Mouse (Mus musculus) MEL (cell line): ENCODE results near the gene Mtg2. TPM values are rescaled to one million over a fixed set of nuclear protein-coding genes. Genes with fewer than 3 reads are reported as not detected.

Source experiments
- DNase-seq: peaks from one replicate; pipeline ENCODE4 v3.0.0; 2011; ENCODE audit warnings: low read depth, low spot score
- H3K27ac ChIP-seq: 2 replicates; pipeline ENCODE4 v1.5.1; 2012; ENCODE audit warnings: low read depth, mild to moderate bottlenecking, control low read depth, low read length, moderate library complexity; ENCODE audit not compliant: control insufficient read depth
- H3K27me3 ChIP-seq, 2 experiments: fragments of 150-350 bp in 1 of 2; sonication (generic) in 1 of 2; 2 replicates each; pipeline ENCODE4 v1.6.1; 2012; ENCODE audit warnings: low read length in 2 of 2, mild to moderate bottlenecking in 2 of 2, improper control_type of control experiment in 1 of 2, moderate library complexity in 1 of 2; ENCODE audit not compliant: insufficient read depth in 2 of 2, control insufficient read depth in 1 of 2
- H3K36me3 ChIP-seq, 2 experiments: 2 replicates each; pipeline ENCODE4 v1.6.1; 2012 to 2014; ENCODE audit warnings: low read length in 2 of 2, improper control_type of control experiment in 1 of 2, inconsistent platforms in 1 of 2, mild to moderate bottlenecking in 1 of 2; ENCODE audit not compliant: insufficient read depth in 2 of 2, control insufficient read depth in 1 of 2
- H3K4me1 ChIP-seq, 2 experiments: fragments of 150-350 bp in 1 of 2; sonication (generic) in 1 of 2; 2 replicates each; pipeline ENCODE4 v1.6.1; 2012; ENCODE audit warnings: low read length in 2 of 2, improper control_type of control experiment in 1 of 2, mild to moderate bottlenecking in 1 of 2; ENCODE audit not compliant: insufficient read depth in 2 of 2, control insufficient read depth in 1 of 2
- H3K4me3 ChIP-seq, 2 experiments: fragments of 150-350 bp in 1 of 2; sonication (generic) in 1 of 2; 2 replicates each; pipeline ENCODE4 v1.5.1; 2012; ENCODE audit warnings: low read depth in 2 of 2, low read length in 2 of 2, mild to moderate bottlenecking in 2 of 2, moderate library complexity in 2 of 2, control low read depth in 1 of 2, improper control_type of control experiment in 1 of 2; ENCODE audit not compliant: control insufficient read depth in 1 of 2, insufficient read depth in 1 of 2
- H3K79me2 ChIP-seq: 2 replicates; pipeline ENCODE4 v1.6.1; 2012; ENCODE audit warnings: mild to moderate bottlenecking, low read length, moderate library complexity; ENCODE audit not compliant: control insufficient read depth, poor library complexity, insufficient read depth
- H3K9ac ChIP-seq: 2 replicates; pipeline ENCODE4 v1.6.1; 2012; ENCODE audit warnings: low read depth, mild to moderate bottlenecking, control low read depth, low read length, moderate library complexity; ENCODE audit not compliant: control insufficient read depth, poor library complexity, severe bottlenecking
- H3K9me3 ChIP-seq: fragments of 150-350 bp; sonication (generic); replicated peaks from 2 replicates; pipeline ENCODE4 v1.6.1; 2012; ENCODE audit warnings: mild to moderate bottlenecking, low read length, improper control_type of control experiment, moderate library complexity; ENCODE audit not compliant: insufficient read depth
- GATA1 ChIP-seq: IDR thresholded peaks from 2 replicates; pipeline ENCODE4 v1.6.1; 2011; ENCODE audit warnings: low read depth, low read length, improper control_type of control experiment
- MXI1 ChIP-seq: IDR thresholded peaks from 2 replicates; pipeline ENCODE4 v1.6.1; 2011; ENCODE audit warnings: mild to moderate bottlenecking, low read depth, low read length, improper control_type of control experiment
- TAL1 ChIP-seq: IDR thresholded peaks from 2 replicates; pipeline ENCODE4 v1.6.1; 2012; ENCODE audit warnings: mild to moderate bottlenecking, inconsistent platforms, low read length, moderate library complexity, mixed read lengths
- TCF12 ChIP-seq: IDR thresholded peaks from 2 replicates; pipeline ENCODE4 v1.6.1; 2014; ENCODE audit warnings: low read depth, mild to moderate bottlenecking, inconsistent platforms, low read length, improper control_type of control experiment, moderate library complexity
- USF1 ChIP-seq: IDR thresholded peaks from 2 replicates; pipeline ENCODE4 v1.6.1; 2014; ENCODE audit warnings: low read depth, mild to moderate bottlenecking, inconsistent platforms, low read length, improper control_type of control experiment, moderate library complexity
- polyA plus RNA-seq, 2 experiments: library from polyadenylated mRNA; stranded (reverse) in 1 of 2; unstranded in 1 of 2; fragments of >175 nt in 1 of 2; fragments of >200 nt in 1 of 2; gene quantifications; 2 replicates each; pipeline versions ENCODE4 v1.2.1 to v1.2.4; 2012; ENCODE audit warnings: low replicate concordance in 2 of 2, low read depth in 1 of 2; ENCODE audit not compliant: insufficient read length in 2 of 2, insufficient read depth in 1 of 2, missing spikeins in 1 of 2
- total RNA-seq: library from RNA; depleted of rRNA; stranded (reverse); fragments of 300-350 nt; gene quantifications from 2 replicates; pipeline ENCODE4 v1.2.3, GENCODE M21; 2012; rRNA removed

Gene Mtg2
- total and polyA plus RNA-seq, 3 experiments: 30.9 to 35.2 TPM; not detected in 1

DNA sequence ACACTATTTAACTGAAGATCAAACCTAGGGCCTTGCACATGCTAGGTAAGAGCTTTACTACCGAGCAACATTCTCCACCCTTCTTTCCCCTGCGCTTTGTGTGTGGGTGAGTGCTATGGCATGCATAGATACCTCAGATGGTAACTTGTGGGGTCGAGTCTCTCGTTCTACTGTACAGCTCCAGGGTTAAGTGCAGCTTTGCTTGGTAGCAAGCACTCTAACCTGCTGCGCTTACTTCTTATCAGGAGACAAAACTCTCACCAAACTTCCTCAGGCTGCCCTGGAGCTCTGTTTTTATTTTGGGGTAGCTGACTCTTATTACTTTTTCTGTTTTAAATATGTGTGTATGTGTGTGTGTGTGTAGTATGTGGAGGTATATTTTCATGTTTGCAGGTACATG, 65.0 kb downstream of the Mtg2 start:
- Histone ChIP-seq H3K79me2 (peaks cover 7% of the 10 kb centered on the region; the same call in 1 of the 2 replicates), H3K4me3 (no peak overlapping the region), H3K4me1 (peaks cover 17 to 28% of the 10 kb centered on the region in 2 experiments), H3K9ac (no peak overlapping the region), H3K27me3 (no peaks in the 10 kb centered on the region), H3K27ac (0 out of 2 replicates have a peak overlapping the region, but pooled peaks have one; percentile 17), H3K9me3 (no peaks in the 10 kb centered on the region), H3K36me3 (peaks cover 6 to 33% of the 10 kb centered on the region in 2 experiments; a peak in 3 of 4 replicates)
- TF ChIP-seq TAL1: peak; percentile 11; the same call in 1 of the 2 replicates
- no peak for TF ChIP-seq USF1
- 0 out of 2 replicates have a peak, but pooled peaks have one; percentile 10 for TF ChIP-seq TCF12
- TF ChIP-seq GATA1: peak; percentile 63
- peak; percentile 36; the same call in 1 of the 2 replicates for TF ChIP-seq MXI1
- peak; percentile 77 for DNase-seq

Other genes starting within 250 kb of the Mtg2 start
- 6.3 and 9.9 TPM in 2 replicates for gene Taf4, start 93.9 kb upstream of the Mtg2 start, total RNA-seq
- 10 to 100 TPM in 1 of 2 experiments, not detected in 1; 21.8 TPM for gene Taf4, start 93.9 kb upstream of the Mtg2 start, polyA plus RNA-seq
- 33.9 and 34.2 TPM in 2 replicates for gene Lsm14b, start 45.6 kb upstream of the Mtg2 start, total RNA-seq
- 10 to 100 TPM in 1 of 2 experiments, not detected in 1; 44.4 TPM for gene Lsm14b, start 45.6 kb upstream of the Mtg2 start, polyA plus RNA-seq
- 515 and 606 TPM in 2 replicates for gene Psma7, start 28.2 kb upstream of the Mtg2 start, total RNA-seq
- gene Psma7, start 28.2 kb upstream of the Mtg2 start, polyA plus RNA-seq: 100 to 1,000 TPM; 394 to 458 TPM
- 2.8 and 3.1 TPM in 2 replicates for gene Ss18l1, start 28.1 kb upstream of the Mtg2 start, total RNA-seq
- gene Ss18l1, start 28.1 kb upstream of the Mtg2 start, polyA plus RNA-seq: 1 to 10 TPM in 1 of 2 experiments, not detected in 1; 4.3 TPM
- not detected in 2 replicates for gene Hrh3, start 33.9 kb downstream of the Mtg2 start, total RNA-seq
- gene Hrh3, start 33.9 kb downstream of the Mtg2 start, polyA plus RNA-seq: not detected
- 13.3 and 18.9 TPM in 2 replicates for gene Osbpl2, start 48.7 kb downstream of the Mtg2 start, total RNA-seq
- 10 to 100 TPM in 1 of 2 experiments, not detected in 1; 25.5 TPM for gene Osbpl2, start 48.7 kb downstream of the Mtg2 start, polyA plus RNA-seq
- gene Adrm1, start 100.9 kb downstream of the Mtg2 start, total RNA-seq: 287 and 295 TPM in 2 replicates
- gene Adrm1, start 100.9 kb downstream of the Mtg2 start, polyA plus RNA-seq: 100 to 1,000 TPM in 1 of 2 experiments, not detected in 1; 312 TPM
- 4.5 and 6.1 TPM in 2 replicates for gene Lama5, start 155.3 kb downstream of the Mtg2 start, total RNA-seq
- 10 to 100 TPM in 1 of 2 experiments, not detected in 1; 14.6 TPM for gene Lama5, start 155.3 kb downstream of the Mtg2 start, polyA plus RNA-seq
- 4,335 and 4,916 TPM in 2 replicates for gene Rps21, start 186.8 kb downstream of the Mtg2 start, total RNA-seq
- gene Rps21, start 186.8 kb downstream of the Mtg2 start, polyA plus RNA-seq: 1,000 to 10,000 TPM in 1 of 2 experiments, 100 to 1,000 TPM in 1; 995 to 1,182 TPM
- gene Cables2, start 202.9 kb downstream of the Mtg2 start, total RNA-seq: 9.3 and 10.7 TPM in 2 replicates
- gene Cables2, start 202.9 kb downstream of the Mtg2 start, polyA plus RNA-seq: 10 to 100 TPM in 1 of 2 experiments, not detected in 1; 16.7 TPM
- not detected in 2 replicates for gene Rbbp8nl, start 219.3 kb downstream of the Mtg2 start, total RNA-seq
- not detected for gene Rbbp8nl, start 219.3 kb downstream of the Mtg2 start, polyA plus RNA-seq